Mouse (Mus musculus): Measurements from ENCODE around the gene Ccdc73.
"Not testable (repeated sequence)": the region's sequence is repeated elsewhere in the genome, so short reads cannot be mapped to it uniquely, and the experiment has no call there.

Ccdc73 gene

GRCm38 (mm10) chr2:104869101-104869500 is 1.5 kb downstream of the Ccdc73 start:
- in situ Hi-C loops (cut with MboI, MseI): no loop called here

DNA sequence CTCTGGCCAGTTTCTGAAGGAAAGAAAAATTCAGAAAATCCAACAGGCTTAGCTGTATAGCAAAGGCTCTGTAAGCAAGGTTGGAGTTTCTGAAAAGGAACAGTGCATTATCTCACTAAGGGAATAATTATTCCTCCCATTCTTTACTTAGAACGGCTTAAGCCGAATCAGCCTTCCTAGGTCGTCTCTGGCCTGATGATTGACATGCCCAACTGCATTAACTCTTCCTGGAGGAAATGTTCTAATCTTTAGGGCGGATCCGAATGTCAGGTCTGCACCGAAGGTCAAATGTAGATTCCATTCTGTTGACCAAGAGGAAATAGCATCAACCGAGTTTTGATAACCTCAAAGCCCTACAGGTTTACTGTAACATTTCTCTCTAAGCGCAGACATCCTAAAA is 11.2 kb downstream of the Ccdc73 start:
- in situ Hi-C loops (cut with MboI, MseI): no loop called here

- in situ Hi-C loops (cut with MboI, MseI): no loop called here
Measured at GRCm38 (mm10) chr2:104886109-104886508, 18.5 kb downstream of the Ccdc73 start.

DNA sequence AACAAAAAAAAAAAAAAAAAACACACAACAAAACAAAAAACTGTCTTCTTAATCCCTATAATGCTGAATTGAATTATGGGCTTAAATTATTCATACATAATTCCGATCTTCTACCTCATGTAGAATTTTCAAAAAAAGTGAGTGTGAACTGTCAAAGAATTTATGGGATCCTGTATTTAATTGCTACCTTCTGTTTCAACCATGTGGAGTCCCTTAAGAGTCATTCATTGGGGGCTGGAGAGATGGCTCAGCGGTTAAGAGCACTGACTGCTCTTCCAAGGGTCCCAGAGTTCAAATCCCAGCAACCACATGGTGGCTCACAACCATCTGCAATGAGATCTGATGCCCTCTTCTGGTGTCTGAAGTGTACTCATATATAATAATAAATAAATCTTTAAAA is 19.7 kb downstream of the Ccdc73 start:
- in situ Hi-C loops (cut with MboI, MseI): not testable (repeated sequence)

- in situ Hi-C loops (cut with MboI, MseI): no loop called here
Measured at GRCm38 (mm10) chr2:104887882-104888566, 20.4 kb downstream of the Ccdc73 start.

- in situ Hi-C loops (cut with MboI, MseI): no loop called here
Measured at GRCm38 (mm10) chr2:104899975-104900374, 32.4 kb downstream of the Ccdc73 start.

GRCm38 (mm10) chr2:104915709-104916108 is 48.1 kb downstream of the Ccdc73 start:
- in situ Hi-C loops (cut with MboI, MseI): no loop called here

- in situ Hi-C loops (cut with MboI, MseI): no loop called here
Measured at GRCm38 (mm10) chr2:104964492-104964891, 96.9 kb downstream of the Ccdc73 start.

- in situ Hi-C loops (cut with MboI, MseI): no loop called here
Measured at GRCm38 (mm10) chr2:104981712-104982111, 114.1 kb downstream of the Ccdc73 start.

DNA sequence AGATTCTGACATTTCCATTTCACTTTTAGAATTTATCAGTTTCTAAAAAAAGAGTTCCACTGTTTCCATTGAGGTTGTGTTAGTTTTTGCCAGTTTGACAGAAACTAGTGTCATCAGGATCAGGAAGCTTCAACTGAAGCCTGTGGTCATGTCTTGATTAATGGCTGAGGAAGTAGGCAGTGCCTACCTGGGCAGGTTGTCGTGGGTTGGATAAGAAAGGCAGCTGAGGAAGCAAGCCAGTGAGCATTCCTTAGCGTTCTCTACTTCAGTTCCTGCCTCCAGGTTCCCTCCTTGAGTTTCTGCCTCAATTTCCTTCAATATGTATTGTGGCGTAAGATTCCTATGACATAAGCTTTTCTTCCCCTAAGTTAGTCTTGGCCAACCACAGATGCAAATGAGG is 118.2 kb downstream of the Ccdc73 start:
- in situ Hi-C loops (cut with MboI, MseI): no loop called here

GRCm38 (mm10) chr2:104988974-104989373 is 121.4 kb downstream of the Ccdc73 start:
- in situ Hi-C loops (cut with MboI, MseI): no loop called here

- in situ Hi-C loops (cut with MboI, MseI): no loop called here
Measured at GRCm38 (mm10) chr2:104994436-104994835, 126.8 kb downstream of the Ccdc73 start.

GRCm38 (mm10) chr2:104996201-104996600 is 128.6 kb downstream of the Ccdc73 start:
- in situ Hi-C loops (cut with MboI, MseI): no loop called here

GRCm38 (mm10) chr2:105007236-105007635 is 139.6 kb downstream of the Ccdc73 start:
- in situ Hi-C loops (cut with MboI, MseI): no loop called here

- in situ Hi-C loops (cut with MboI, MseI): loop anchor here (5.0 kb wide), 1 partner anchor 169 kb away; the partner anchor contains the start of gene Prrg4
Measured at GRCm38 (mm10) chr2:105016192-105016966, 148.8 kb downstream of the Ccdc73 start.

- in situ Hi-C loops (cut with MboI, MseI): loop anchor here (5.0 kb wide), 1 partner anchor 170 kb away; the partner anchor contains the start of gene Prrg4
Measured at GRCm38 (mm10) chr2:105016967-105017287, 149.3 kb downstream of the Ccdc73 start, which contains the start of gene Eif3m. Gene Eif3m (minus strand): TSS chr2:105017080.

- in situ Hi-C loops (cut with MboI, MseI): loop anchor here (5.0 kb wide), 1 partner anchor 171 kb away; the partner anchor contains the start of gene Prrg4
Measured at GRCm38 (mm10) chr2:105017802-105018201, 150.2 kb downstream of the Ccdc73 start.

GRCm38 (mm10) chr2:105019457-105019856 is 151.9 kb downstream of the Ccdc73 start:
- in situ Hi-C loops (cut with MboI, MseI): loop anchor here (5.0 kb wide), 1 partner anchor 172 kb away; the partner anchor contains the start of gene Prrg4

GRCm38 (mm10) chr2:105021256-105021655 is 153.7 kb downstream of the Ccdc73 start:
- in situ Hi-C loops (cut with MboI, MseI): no loop called here

- in situ Hi-C loops (cut with MboI, MseI): no loop called here
Measured at GRCm38 (mm10) chr2:105021836-105022235, 154.2 kb downstream of the Ccdc73 start.

DNA sequence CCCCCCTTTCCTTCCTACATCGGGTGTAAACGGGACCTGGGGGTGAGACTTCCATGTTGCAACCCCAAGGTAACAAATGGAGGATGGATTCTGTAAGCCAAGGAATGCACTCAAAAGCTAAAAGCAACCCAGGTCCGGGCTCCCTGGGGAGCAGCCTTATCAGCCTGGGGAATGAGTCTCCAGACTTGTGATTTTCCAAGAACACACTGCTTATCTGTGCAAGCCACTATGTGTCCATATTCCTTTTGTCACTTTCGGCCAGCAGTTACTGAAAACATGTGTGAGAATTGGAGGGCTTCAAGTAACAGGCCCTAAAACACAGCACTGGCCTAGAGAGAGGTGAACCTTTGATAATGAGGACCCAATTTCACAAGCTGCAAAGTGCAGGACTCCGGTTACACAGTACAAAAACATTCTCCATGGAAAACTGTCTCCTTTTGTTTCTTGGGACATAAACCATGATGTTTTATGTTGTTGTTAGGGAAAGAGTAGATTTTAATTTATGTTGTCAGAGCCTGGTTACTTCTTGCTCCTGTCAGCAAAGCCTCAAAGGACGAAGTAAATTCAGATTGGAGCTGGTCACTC is 155.5 kb downstream of the Ccdc73 start:
- in situ Hi-C loops (cut with MboI, MseI): no loop called here

DNA sequence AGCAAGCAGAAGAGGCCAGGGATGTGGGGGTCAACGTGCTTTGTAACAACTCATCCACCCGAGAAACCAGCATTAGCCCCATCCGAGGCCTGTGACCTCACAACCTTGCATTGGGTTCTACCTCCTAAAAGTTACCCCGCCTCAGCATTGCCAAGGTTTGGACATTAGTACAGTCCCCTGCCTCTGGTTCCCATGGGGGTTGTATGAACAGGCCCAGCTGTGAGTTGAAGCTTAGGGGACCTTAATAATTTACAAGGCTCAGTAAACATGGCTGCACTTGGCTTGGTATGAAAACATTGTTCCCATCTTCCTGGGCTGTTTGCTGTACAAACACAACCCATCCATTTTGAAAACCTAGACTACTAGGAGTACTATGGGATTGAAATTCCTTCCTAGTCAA is 156.2 kb downstream of the Ccdc73 start:
- in situ Hi-C loops (cut with MboI, MseI): no loop called here
